Mouse (Mus musculus): ENCODE results near the gene Nsmce4a. TPM values are rescaled to one million over a fixed set of nuclear protein-coding genes. Genes with fewer than 3 reads are reported as not detected.
A peak's percentile ranks its signal among the peaks of the same experiment; 100 is the strongest.
"Not testable (repeated sequence)": the region's sequence is repeated elsewhere in the genome, so short reads cannot be mapped to it uniquely, and the experiment has no call there.

Nsmce4a gene
- polyA plus RNA-seq, 1 experiment = 54.3 TPM

- Histone ChIP-seq H3ac (ENCODE audit: control insufficient read depth, insufficient read length, low read depth) (no peak overlapping the region), H3K79me2 (ENCODE audit: control insufficient read depth, insufficient read depth) (no peaks in the 10 kb centered on the region), H3K36me3 (ENCODE audit: control insufficient read depth, insufficient read depth) (no peaks in the 10 kb centered on the region), H3K27me3 (ENCODE audit: control insufficient read depth, insufficient read depth, insufficient read length) (no peaks in the 10 kb centered on the region), H3K79me3 (ENCODE audit: low read depth) (no peaks in the 10 kb centered on the region), H3K4me3 (ENCODE audit: insufficient read depth, poor library complexity, severe bottlenecking) (no peak overlapping the region)
- TF ChIP-seq CEBPB (IDR thresholded peaks at IDR 0.05; ENCODE audit: low read depth) (no peak), FOSL1 (IDR thresholded peaks at IDR 0.05; ENCODE audit: insufficient read depth, low read length, poor library complexity, severe bottlenecking) (no peak), MYOG (IDR thresholded peaks at IDR 0.05; ENCODE audit: control insufficient read depth, extremely low read depth, insufficient read length) (no peak), USF1 (IDR thresholded peaks at IDR 0.05; ENCODE audit: low read depth) (no peak), MAX (IDR thresholded peaks at IDR 0.05) (no peak), MYOD1 (IDR thresholded peaks at IDR 0.05; ENCODE audit: control insufficient read depth, insufficient read length, low read depth) (no peak), CTCF (IDR thresholded peaks at IDR 0.05; ENCODE audit: control insufficient read depth, insufficient read depth, insufficient read length) (no peak)
Measured at GRCm38 (mm10) chr7:130600074-130600473, 27.2 kb upstream of the Nsmce4a start.

DNA sequence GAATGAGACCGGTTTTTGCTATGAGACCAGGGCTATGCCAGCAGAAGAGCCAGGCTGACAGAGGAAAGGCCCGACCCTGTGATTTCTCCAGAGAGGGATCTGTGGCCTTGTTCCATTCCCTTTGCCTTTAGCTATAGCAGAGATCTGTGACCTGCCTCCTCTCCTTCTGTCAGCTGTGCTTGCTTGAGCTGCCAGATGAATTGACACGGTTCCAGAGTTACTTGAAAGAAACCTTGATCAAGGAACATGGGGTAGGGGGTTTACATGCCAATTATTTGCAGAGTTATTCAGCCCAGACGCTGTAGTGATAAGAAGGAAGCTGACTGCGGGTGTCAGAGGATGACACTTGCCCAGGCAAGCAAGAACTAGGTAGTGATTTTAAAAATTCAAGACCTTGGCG, 24.6 kb upstream of the Nsmce4a start:
- no peaks in the 10 kb centered on the region for H3K79me2 ChIP-seq (ENCODE audit: control insufficient read depth, insufficient read depth)
- TF ChIP-seq FOSL1 (IDR thresholded peaks at IDR 0.05; ENCODE audit: insufficient read depth, low read length, poor library complexity, severe bottlenecking) = no peak
- TF ChIP-seq USF1 (IDR thresholded peaks at IDR 0.05; ENCODE audit: low read depth) = no peak
- TF ChIP-seq MAX (IDR thresholded peaks at IDR 0.05) = no peak
- TF ChIP-seq MYOG (IDR thresholded peaks at IDR 0.05; ENCODE audit: control insufficient read depth, extremely low read depth, insufficient read length) = no peak
- no peak for TF ChIP-seq MYOD1 (IDR thresholded peaks at IDR 0.05; ENCODE audit: control insufficient read depth, insufficient read length, low read depth)
- TF ChIP-seq CEBPB (IDR thresholded peaks at IDR 0.05; ENCODE audit: low read depth) = no peak
- no peak for TF ChIP-seq CTCF (IDR thresholded peaks at IDR 0.05; ENCODE audit: control insufficient read depth, insufficient read depth, insufficient read length)
- H3K79me3 ChIP-seq (ENCODE audit: low read depth) = no peaks in the 10 kb centered on the region
- no peaks in the 10 kb centered on the region for H3K27me3 ChIP-seq (ENCODE audit: control insufficient read depth, insufficient read depth, insufficient read length)
- H3K36me3 ChIP-seq (ENCODE audit: control insufficient read depth, insufficient read depth) = no peaks in the 10 kb centered on the region
- no peak overlapping the region for H3ac ChIP-seq (ENCODE audit: control insufficient read depth, insufficient read length, low read depth)
- H3K4me3 ChIP-seq (ENCODE audit: insufficient read depth, poor library complexity, severe bottlenecking) = no peak overlapping the region

DNA sequence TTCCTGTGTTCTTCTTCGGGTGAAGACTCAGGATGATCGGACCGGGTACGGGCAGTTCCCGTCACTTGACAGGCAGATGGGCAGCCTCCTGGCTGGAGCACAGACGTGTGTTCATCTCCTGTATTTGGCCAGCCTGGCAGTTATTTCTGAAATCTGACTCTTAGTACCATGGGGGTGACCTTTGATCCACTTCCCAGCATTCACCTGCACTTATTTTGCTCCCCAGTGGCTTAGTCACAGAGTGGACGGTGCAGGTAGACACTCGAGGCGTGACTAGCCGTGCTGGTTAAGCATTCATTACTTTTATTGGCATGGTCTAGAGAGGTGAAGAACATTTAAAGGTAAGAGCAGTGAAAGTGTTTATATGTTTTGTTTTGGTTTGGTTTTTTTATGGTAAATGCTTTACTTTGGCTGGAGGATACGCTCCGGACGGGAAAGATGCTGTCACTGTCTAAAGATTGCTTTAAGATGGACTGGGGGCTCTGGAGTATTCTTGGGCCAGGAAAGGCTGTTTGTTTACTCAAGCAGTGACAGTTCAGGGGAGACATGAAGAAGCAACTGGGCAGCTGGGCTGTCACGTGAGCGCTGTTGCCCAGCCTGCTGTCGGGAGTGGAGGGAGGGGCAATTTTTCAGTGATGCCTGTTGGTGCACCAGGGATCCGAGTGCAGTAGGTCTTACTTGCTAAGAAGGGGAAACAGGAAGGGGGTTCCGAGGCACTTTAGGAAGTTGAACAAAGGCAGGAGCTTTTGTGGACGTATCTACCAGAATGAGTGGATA, 23.3 kb upstream of the Nsmce4a start:
- not testable (repeated sequence) for H3ac ChIP-seq (ENCODE audit: control insufficient read depth, insufficient read length, low read depth); H3K4me3 ChIP-seq (ENCODE audit: insufficient read depth, poor library complexity, severe bottlenecking); H3K27me3 ChIP-seq (ENCODE audit: control insufficient read depth, insufficient read depth, insufficient read length); H3K36me3 ChIP-seq (ENCODE audit: control insufficient read depth, insufficient read depth); H3K79me3 ChIP-seq (ENCODE audit: low read depth); H3K79me2 ChIP-seq (ENCODE audit: control insufficient read depth, insufficient read depth)
- TF ChIP-seq USF1 (IDR thresholded peaks at IDR 0.05; ENCODE audit: low read depth) (peak; percentile 91), MYOD1 (IDR thresholded peaks at IDR 0.05; ENCODE audit: control insufficient read depth, insufficient read length, low read depth) (peak; percentile 72)

- H3K36me3 ChIP-seq (ENCODE audit: control insufficient read depth, insufficient read depth); H3ac ChIP-seq (ENCODE audit: control insufficient read depth, insufficient read length, low read depth); H3K4me3 ChIP-seq (ENCODE audit: insufficient read depth, poor library complexity, severe bottlenecking); H3K79me2 ChIP-seq (ENCODE audit: control insufficient read depth, insufficient read depth); H3K27me3 ChIP-seq (ENCODE audit: control insufficient read depth, insufficient read depth, insufficient read length); H3K79me3 ChIP-seq (ENCODE audit: low read depth): not testable (repeated sequence)
Measured at GRCm38 (mm10) chr7:130593375-130594239, 20.7 kb upstream of the Nsmce4a start.

DNA sequence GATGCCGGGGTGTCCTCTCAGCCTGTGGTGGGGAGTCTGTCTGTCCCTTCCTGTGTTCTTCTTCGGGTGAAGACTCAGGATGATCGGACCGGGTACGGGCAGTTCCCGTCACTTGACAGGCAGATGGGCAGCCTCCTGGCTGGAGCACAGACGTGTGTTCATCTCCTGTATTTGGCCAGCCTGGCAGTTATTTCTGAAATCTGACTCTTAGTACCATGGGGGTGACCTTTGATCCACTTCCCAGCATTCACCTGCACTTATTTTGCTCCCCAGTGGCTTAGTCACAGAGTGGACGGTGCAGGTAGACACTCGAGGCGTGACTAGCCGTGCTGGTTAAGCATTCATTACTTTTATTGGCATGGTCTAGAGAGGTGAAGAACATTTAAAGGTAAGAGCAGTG, 20.1 kb upstream of the Nsmce4a start:
- H3K79me2 ChIP-seq (ENCODE audit: control insufficient read depth, insufficient read depth); H3K27me3 ChIP-seq (ENCODE audit: control insufficient read depth, insufficient read depth, insufficient read length); H3K4me3 ChIP-seq (ENCODE audit: insufficient read depth, poor library complexity, severe bottlenecking); H3K79me3 ChIP-seq (ENCODE audit: low read depth); H3ac ChIP-seq (ENCODE audit: control insufficient read depth, insufficient read length, low read depth); H3K36me3 ChIP-seq (ENCODE audit: control insufficient read depth, insufficient read depth): not testable (repeated sequence)

- H3K4me3 ChIP-seq (ENCODE audit: insufficient read depth, poor library complexity, severe bottlenecking) = no peak overlapping the region
- no peak overlapping the region for H3ac ChIP-seq (ENCODE audit: control insufficient read depth, insufficient read length, low read depth)
- TF ChIP-seq MYOD1 (IDR thresholded peaks at IDR 0.05; ENCODE audit: control insufficient read depth, insufficient read length, low read depth) (no peak), MAX (IDR thresholded peaks at IDR 0.05) (no peak), FOSL1 (IDR thresholded peaks at IDR 0.05; ENCODE audit: insufficient read depth, low read length, poor library complexity, severe bottlenecking) (no peak), MYOG (IDR thresholded peaks at IDR 0.05; ENCODE audit: control insufficient read depth, extremely low read depth, insufficient read length) (no peak), CTCF (IDR thresholded peaks at IDR 0.05; ENCODE audit: control insufficient read depth, insufficient read depth, insufficient read length) (no peak), USF1 (IDR thresholded peaks at IDR 0.05; ENCODE audit: low read depth) (no peak), CEBPB (IDR thresholded peaks at IDR 0.05; ENCODE audit: low read depth) (no peak)
- H3K79me3 ChIP-seq (ENCODE audit: low read depth) = no peaks in the 10 kb centered on the region
- H3K79me2 ChIP-seq (ENCODE audit: control insufficient read depth, insufficient read depth) = no peaks in the 10 kb centered on the region
- no peaks in the 10 kb centered on the region for H3K27me3 ChIP-seq (ENCODE audit: control insufficient read depth, insufficient read depth, insufficient read length)
- no peaks in the 10 kb centered on the region for H3K36me3 ChIP-seq (ENCODE audit: control insufficient read depth, insufficient read depth)
Measured at GRCm38 (mm10) chr7:130590845-130591437, 18.0 kb upstream of the Nsmce4a start.
